Mouse (Mus musculus): ENCODE measurements around the gene Tmem219. TPM values are rescaled to one million over a fixed set of nuclear protein-coding genes. Genes with fewer than 3 reads are reported as not detected.

Gene Tmem219
- polyA plus RNA-seq, 1 experiment: 90.8 TPM

DNA sequence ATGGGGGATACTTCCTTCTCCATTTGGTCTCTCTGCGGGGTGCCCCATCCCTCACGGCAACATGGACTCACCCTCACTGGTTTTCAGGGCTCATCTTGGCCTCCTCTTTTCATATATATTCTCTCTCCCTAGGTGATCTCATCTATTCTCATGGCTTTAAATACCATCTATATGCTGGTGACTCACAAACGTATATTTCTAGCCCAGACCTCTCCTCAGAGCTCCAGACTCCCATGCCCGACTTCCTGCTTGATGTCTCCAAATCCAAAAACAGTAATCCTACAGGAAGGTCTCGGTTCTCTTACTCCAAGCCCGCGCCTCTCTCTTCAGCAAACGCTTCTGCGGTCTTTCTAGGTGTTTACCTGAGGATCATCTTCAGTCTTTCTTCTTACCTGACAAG, 79.4 kb downstream of the Tmem219 start:
- no peak for DNase-seq
- no peaks in the 10 kb centered on the region for H3K36me3 ChIP-seq (ENCODE audit: control insufficient read depth, insufficient read depth, low read length)
- no peak overlapping the region for H3K4me3 ChIP-seq (ENCODE audit: insufficient read depth, low read depth, low read length)
- WGBS: 83% methylated on average over 9 of the region's 9 CpGs
- no peak overlapping the region for H3K27ac ChIP-seq (ENCODE audit: insufficient read depth, low read depth, low read length)
- TF ChIP-seq CTCF (conservative IDR thresholded peaks at IDR 0.05; ENCODE audit: insufficient read depth, insufficient read length, low read depth, low read length): no peak
- no peak for TF ChIP-seq POLR2A (IDR thresholded peaks at IDR 0.05; ENCODE audit: low read depth, low read length)
- no peaks in the 10 kb centered on the region for H3K4me1 ChIP-seq (ENCODE audit: control insufficient read depth, insufficient read depth, low read length)
- peaks cover 2% of the 10 kb centered on the region for H3K27me3 ChIP-seq (replicated peaks; ENCODE audit: control insufficient read depth, insufficient read depth, low read length)

Other genes with a start within 250 kb of the Tmem219 start
- 29.0 and 30.1 TPM in 2 replicates for gene Sult1a1, start 246.5 kb downstream of the Tmem219 start, polyA plus RNA-seq (2012; rRNA removed)
- gene Bola2, start 227.5 kb downstream of the Tmem219 start, polyA plus RNA-seq (2012; rRNA removed): 63.9 and 67.2 TPM in 2 replicates
- gene Slx1b, start 227.1 kb downstream of the Tmem219 start, polyA plus RNA-seq (2012; rRNA removed): 13.1 and 17.2 TPM in 2 replicates
- gene Coro1a, start 215.1 kb downstream of the Tmem219 start, polyA plus RNA-seq (2012; rRNA removed): 22.7 and 71.6 TPM in 2 replicates
- 210 and 216 TPM in 2 replicates for gene Mapk3, start 163.3 kb downstream of the Tmem219 start, polyA plus RNA-seq (2012; rRNA removed)
- 58.2 and 61.4 TPM in 2 replicates for gene Gdpd3, start 156.6 kb downstream of the Tmem219 start, polyA plus RNA-seq (2012; rRNA removed)
- gene Ypel3, start 146.0 kb downstream of the Tmem219 start, polyA plus RNA-seq (2012; rRNA removed): 290 and 371 TPM in 2 replicates
- gene Tbx6, start 141.4 kb downstream of the Tmem219 start, polyA plus RNA-seq (2012; rRNA removed): 2.1 and 2.2 TPM in 2 replicates
- gene Ppp4c, start 130.4 kb downstream of the Tmem219 start, polyA plus RNA-seq (2012; rRNA removed): 135 and 145 TPM in 2 replicates
- 4.2 and 6.3 TPM in 2 replicates for gene Fam57b, start 125.2 kb downstream of the Tmem219 start, polyA plus RNA-seq (2012; rRNA removed)
- 0.46 TPM in 1 of 2 replicates, not detected in the other for gene 4930451I11Rik, start 91.3 kb downstream of the Tmem219 start, polyA plus RNA-seq (2012; rRNA removed)
- gene Doc2a, start 75.5 kb downstream of the Tmem219 start, polyA plus RNA-seq (2012; rRNA removed): 0.15 and 0.33 TPM in 2 replicates
- 4.2 and 6.6 TPM in 2 replicates for gene Hirip3, start 60.9 kb downstream of the Tmem219 start, polyA plus RNA-seq (2012; rRNA removed)
- gene Ino80e, start 60.5 kb downstream of the Tmem219 start, polyA plus RNA-seq (2012; rRNA removed): 39.6 and 47.0 TPM in 2 replicates
- gene Taok2, start 38.2 kb downstream of the Tmem219 start, polyA plus RNA-seq (2012; rRNA removed): 56.5 and 75.2 TPM in 2 replicates
- gene Kctd13, start 6.0 kb upstream of the Tmem219 start, polyA plus RNA-seq (2012; rRNA removed): 21.4 and 21.9 TPM in 2 replicates
- gene Asphd1, start 26.7 kb upstream of the Tmem219 start, polyA plus RNA-seq (2012; rRNA removed): 0.19 TPM in 1 of 2 replicates, not detected in the other
- gene Sez6l2, start 27.6 kb upstream of the Tmem219 start, polyA plus RNA-seq (2012; rRNA removed): 1.2 and 1.4 TPM in 2 replicates
- 237 and 284 TPM in 2 replicates for gene Cdipt, start 53.0 kb upstream of the Tmem219 start, polyA plus RNA-seq (2012; rRNA removed)
- 0.74 and 1.1 TPM in 2 replicates for gene Cdiptos, start 53.2 kb upstream of the Tmem219 start, polyA plus RNA-seq (2012; rRNA removed)
- gene Mvp, start 91.7 kb upstream of the Tmem219 start, polyA plus RNA-seq (2012; rRNA removed): 56.9 and 66.9 TPM in 2 replicates
- 0.91 and 1.3 TPM in 2 replicates for gene Pagr1b, start 93.6 kb upstream of the Tmem219 start, polyA plus RNA-seq (2012; rRNA removed)
- 2.8 and 17.6 TPM in 2 replicates for gene Pagr1a, start 94.4 kb upstream of the Tmem219 start, polyA plus RNA-seq (2012; rRNA removed)
- 21.2 and 28.9 TPM in 2 replicates for gene Gm42742, start 98.2 kb upstream of the Tmem219 start, polyA plus RNA-seq (2012; rRNA removed)
- gene Prrt2, start 98.3 kb upstream of the Tmem219 start, polyA plus RNA-seq (2012; rRNA removed): 3.6 and 4.6 TPM in 2 replicates
- gene Maz, start 104.1 kb upstream of the Tmem219 start, polyA plus RNA-seq (2012; rRNA removed): 97.9 and 115 TPM in 2 replicates
- gene Kif22, start 119.6 kb upstream of the Tmem219 start, polyA plus RNA-seq (2012; rRNA removed): 0.67 and 0.73 TPM in 2 replicates
- not detected in 2 replicates for gene Zg16, start 164.4 kb upstream of the Tmem219 start, polyA plus RNA-seq (2012; rRNA removed)
- gene AI467606, start 168.4 kb upstream of the Tmem219 start, polyA plus RNA-seq (2012; rRNA removed): 4.2 and 7.7 TPM in 2 replicates
- gene Qprt, start 199.3 kb upstream of the Tmem219 start, polyA plus RNA-seq (2012; rRNA removed): 127 and 137 TPM in 2 replicates
- gene Spn, start 214.9 kb upstream of the Tmem219 start, polyA plus RNA-seq (2012; rRNA removed): 2.7 and 5.2 TPM in 2 replicates